Mouse (Mus musculus) lung, postnatal 0 days (tissue): Measurements from ENCODE around the gene Bud23. TPM values are rescaled to one million over a fixed set of nuclear protein-coding genes. Genes with fewer than 3 reads are reported as not detected.

ENCODE experiments used
- ATAC-seq: fragments of 200-750 bp; cut with Nextera tagmentation; 2 replicates; pipeline ENCODE4 v1.8.0; 2017; ENCODE audit warnings: moderate library complexity
- DNase-seq: peaks from one replicate; pipeline ENCODE4 v3.0.0-alpha.2; 2016; ENCODE audit warnings: low spot score
- H3K27ac ChIP-seq: fragments of 300-500 bp; sonication (generic); 2 replicates; pipeline ENCODE4 v1.5.1; 2014; ENCODE audit warnings: antibody characterized with exemption, mild to moderate bottlenecking, low read length, mixed read lengths
- H3K27me3 ChIP-seq: fragments of 300-500 bp; sonication (generic); replicated peaks from 2 replicates; pipeline ENCODE4 v1.6.1; 2014; ENCODE audit warnings: low read length, mixed read lengths; ENCODE audit not compliant: insufficient read depth
- H3K36me3 ChIP-seq: fragments of 300-500 bp; sonication (generic); 2 replicates; pipeline ENCODE4 v1.6.1; 2014; ENCODE audit warnings: low read length, mixed read lengths; ENCODE audit not compliant: insufficient read depth
- H3K4me1 ChIP-seq: fragments of 300-500 bp; sonication (generic); 2 replicates; pipeline ENCODE4 v1.6.1; 2014; ENCODE audit warnings: antibody characterized with exemption, low read depth, low read length, mixed read lengths; ENCODE audit not compliant: insufficient read depth
- H3K4me2 ChIP-seq: fragments of 300-500 bp; sonication (generic); replicated peaks from 2 replicates; pipeline ENCODE4 v1.6.1; 2014; ENCODE audit warnings: low read depth, mild to moderate bottlenecking, low read length, moderate library complexity, mixed read lengths
- H3K4me3 ChIP-seq: fragments of 300-500 bp; sonication (generic); 2 replicates; pipeline ENCODE4 v1.5.1; 2014; ENCODE audit warnings: low read depth, low read length
- H3K9ac ChIP-seq: fragments of 300-500 bp; sonication (generic); replicated peaks from 2 replicates; pipeline ENCODE4 v1.6.1; 2014; ENCODE audit warnings: low read depth, mild to moderate bottlenecking
- H3K9me3 ChIP-seq: fragments of 300-500 bp; sonication (generic); 2 replicates; pipeline ENCODE4 v1.6.1; 2016; ENCODE audit warnings: low read length, mixed read lengths
- CTCF ChIP-seq: IDR thresholded peaks from 2 replicates; pipeline ENCODE4 v1.5.1; 2016; ENCODE audit warnings: antibody characterized with exemption, mild to moderate bottlenecking
- EP300 ChIP-seq: IDR thresholded peaks from 2 replicates; pipeline ENCODE4 v1.6.1; 2016; ENCODE audit warnings: antibody characterized with exemption, mild to moderate bottlenecking, control low read depth
- WGBS: fragments of 180-500 bp; shearing (Covaris S2); extraction: QIAGEN DNeasy Blood & Tissue Kit; methylation state at CpG from one replicate; pipeline ENCODE4 v1.1.7; 2014; 5-methylcytosine and 5-hydroxymethylcytosine counted together
- polyA plus RNA-seq: library from polyadenylated mRNA; unstranded; fragments of >200 nt; fragmentation: Nextera tagmentation; extraction: Ambion mirVana; gene quantifications from 2 replicates; pipeline ENCODE4 v1.2.1, GENCODE M21; 2015

Bud23 gene
- polyA plus RNA-seq, 1 experiment from 2014 or later = 52.2 TPM

DNA sequence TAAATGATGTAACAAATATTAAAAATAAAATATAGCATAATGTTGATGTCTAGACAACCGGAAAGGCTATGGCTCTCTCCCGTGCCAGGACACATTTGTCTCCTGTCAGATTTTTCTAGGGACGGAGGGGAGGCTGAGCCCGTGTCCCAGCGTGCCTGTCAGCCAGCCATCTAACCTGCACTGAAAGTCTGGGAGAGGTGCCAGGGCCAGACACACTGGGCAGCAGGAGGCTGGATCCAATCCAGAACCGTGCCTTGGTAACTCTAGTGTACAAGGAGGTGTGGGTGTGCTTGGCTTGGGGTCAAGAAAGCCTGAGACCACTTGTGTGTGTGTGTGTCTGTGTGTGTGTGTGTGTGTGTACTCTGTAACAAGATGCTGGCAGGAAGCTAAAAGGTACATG lies 42.9 kb downstream of the Bud23 start:
- Histone ChIP-seq H3K4me3 (no peak overlapping the region), H3K4me1 (peaks cover 10% of the 10 kb centered on the region; the same call in 1 of the 2 replicates), H3K27ac (peak overlapping the region; percentile 43; the same call in 1 of the 2 replicates), H3K27me3 (no peaks in the 10 kb centered on the region), H3K9ac (no peak overlapping the region), H3K4me2 (no peak overlapping the region), H3K9me3 (no peaks in the 10 kb centered on the region), H3K36me3 (no peaks in the 10 kb centered on the region)
- 17% methylated on average over 6 of the region's 6 CpGs for WGBS
- DNase-seq (peak; percentile 94), ATAC-seq (peak; percentile 77)
- TF ChIP-seq CTCF (no peak), EP300 (peak; percentile 86)

GRCm38 (mm10) chr5:135016224-135016759 lies 48.5 kb downstream of the Bud23 start:
- TF ChIP-seq CTCF (peak; percentile 34), EP300 (no peak)

GRCm38 (mm10) chr5:135015497-135015896 lies 49.3 kb downstream of the Bud23 start:
- Histone ChIP-seq H3K27me3 (no peaks in the 10 kb centered on the region), H3K4me2 (no peak overlapping the region), H3K36me3 (no peaks in the 10 kb centered on the region), H3K27ac (no peak overlapping the region), H3K9ac (no peak overlapping the region), H3K9me3 (no peaks in the 10 kb centered on the region), H3K4me3 (no peak overlapping the region), H3K4me1 (no peaks in the 10 kb centered on the region)
- 14% methylated on average over 7 of the region's 7 CpGs for whole genome bisulfite sequencing
- ATAC-seq = peak; percentile 40
- TF ChIP-seq EP300 (no peak), CTCF (peak; percentile 99)
- DNase-seq = peak; percentile 79

More at GRCm38 (mm10) chr5:135016224-135016759, 48.5 kb downstream of the Bud23 start:
- Histone ChIP-seq H3K27ac (no peak overlapping the region), H3K4me2 (no peak overlapping the region), H3K27me3 (no peaks in the 10 kb centered on the region), H3K36me3 (no peaks in the 10 kb centered on the region), H3K9ac (no peak overlapping the region), H3K4me3 (no peak overlapping the region), H3K9me3 (no peaks in the 10 kb centered on the region), H3K4me1 (no peaks in the 10 kb centered on the region)
- DNase-seq = no peak
- ATAC-seq = no peak
- 39% methylated on average over 4 of the region's 4 CpGs for WGBS

GRCm38 (mm10) chr5:135012671-135013441 lies 51.9 kb downstream of the Bud23 start:
- peak; percentile 76 for TF ChIP-seq CTCF
- TF ChIP-seq EP300 = no peak
- no peaks in the 10 kb centered on the region for H3K9me3 ChIP-seq
- peak overlapping the region; percentile 11; the same call in 1 of the 2 replicates for H3K27ac ChIP-seq
- WGBS = 8% methylated on average over 16 of the region's 16 CpGs
- no peak overlapping the region for H3K9ac ChIP-seq
- H3K4me2 ChIP-seq = peak overlapping the region; percentile 37
- DNase-seq (peak; percentile 78), ATAC-seq (no peak)
- H3K36me3 ChIP-seq = no peaks in the 10 kb centered on the region
- H3K27me3 ChIP-seq = no peaks in the 10 kb centered on the region
- no peak overlapping the region for H3K4me3 ChIP-seq
- H3K4me1 ChIP-seq = peaks cover 9% of the 10 kb centered on the region; the same call in 1 of the 2 replicates

DNA sequence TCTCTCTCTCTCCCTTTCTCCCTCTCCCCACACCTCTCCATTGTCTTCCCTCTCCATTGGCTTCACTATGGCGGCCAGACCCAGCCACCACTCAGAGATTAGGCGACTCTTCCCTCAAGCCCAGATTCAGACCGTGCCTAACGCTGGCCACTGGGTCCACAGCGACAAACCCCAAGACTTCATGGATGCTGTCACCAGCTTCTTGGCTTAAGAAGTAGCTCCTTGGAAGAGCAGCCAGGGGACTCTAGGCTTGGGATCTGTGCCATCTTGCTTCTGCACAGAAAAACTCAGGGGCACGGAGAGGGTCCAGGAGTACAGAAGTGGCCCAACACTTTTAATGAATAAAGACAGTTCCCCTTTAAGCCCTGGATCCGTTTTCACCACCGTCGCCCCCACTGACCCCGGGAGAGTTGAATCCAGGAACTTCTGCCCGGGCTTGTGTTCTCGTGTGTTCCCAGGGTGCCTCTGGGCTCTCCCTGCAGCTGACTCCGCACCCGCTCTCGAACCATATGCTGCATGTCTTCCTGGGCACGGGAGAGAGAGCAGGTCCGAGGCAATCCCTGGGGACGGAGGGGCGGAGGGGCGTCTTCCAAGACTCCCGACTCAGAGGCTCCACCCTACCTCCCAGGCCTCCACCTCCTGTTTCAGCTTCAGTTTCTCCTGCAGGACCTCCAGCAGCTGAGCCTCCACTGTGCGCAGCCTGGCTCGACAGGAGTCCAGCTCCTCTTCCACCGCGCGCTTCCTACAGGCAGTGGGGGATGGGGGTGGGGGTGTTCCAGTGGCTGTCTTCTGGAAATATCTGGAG lies 52.7 kb downstream of the Bud23 start:
- H3K9ac ChIP-seq = no peak overlapping the region
- no peak overlapping the region for H3K27ac ChIP-seq
- H3K4me1 ChIP-seq = peaks cover 9% of the 10 kb centered on the region; the same call in 1 of the 2 replicates
- peak overlapping the region; percentile 37 for H3K4me2 ChIP-seq
- TF ChIP-seq CTCF (no peak), EP300 (no peak)
- no peak for ATAC-seq
- H3K36me3 ChIP-seq = no peaks in the 10 kb centered on the region
- H3K4me3 ChIP-seq = no peak overlapping the region
- WGBS = 45% methylated on average over 26 of the region's 26 CpGs
- no peaks in the 10 kb centered on the region for H3K9me3 ChIP-seq
- no peaks in the 10 kb centered on the region for H3K27me3 ChIP-seq
- DNase-seq = no peak
